In the genomic region with DNA sequence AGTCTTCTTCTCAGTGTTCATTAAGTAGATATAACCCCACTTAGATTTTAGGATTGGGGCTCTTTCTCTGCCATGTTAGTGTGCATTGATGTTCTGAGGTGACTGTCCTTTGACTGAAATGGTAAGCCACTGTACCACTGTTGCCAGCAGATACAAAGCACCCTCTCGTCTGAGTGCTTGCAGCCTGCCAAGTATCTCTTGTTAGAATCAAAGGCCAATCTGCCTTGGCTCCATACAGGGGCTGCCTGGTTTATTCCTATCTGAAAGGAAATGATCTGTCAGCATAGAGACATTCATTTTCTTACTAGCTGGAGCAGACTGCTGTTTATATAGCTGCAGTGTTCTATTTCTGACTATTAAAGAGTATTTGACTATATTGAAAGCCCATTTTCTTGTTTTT, we compare ENCODE assay signal across 23 mouse cellular contexts.
"Had no signal": no experiment of that assay in that cellular context is flagged by ENCODE, and none has a peak within 500 bp of the region (broad histone marks: within the 10 kb centered on the region; RNA-seq: fewer than 3 reads in every experiment).

No protein-coding gene starts in this region.

- H3K27me3 ChIP-seq: limb, embryonic 12.5 days; limb, embryonic 15.5 days; liver, embryonic 15.5 days; lung, embryonic 15.5 days; megakaryocyte, embryonic 14.5 days; midbrain, embryonic 13.5 days; neural tube, embryonic 12.5 days; neural tube, embryonic 15.5 days had no signal

- DNase-seq: kidney, adult 18-20 months; kidney, adult 9 months; kidney, postnatal 14 days; left cerebral cortex, postnatal 4 days; lung, adult 18-20 months; lung, postnatal 10 days; lung, postnatal 36 days; right cerebral cortex, adult 18-20 months; right cerebral cortex, postnatal 14 days; right cerebral cortex, postnatal 4 days; thymus, adult 2 months; thymus, postnatal 14 days; thymus, postnatal 4 days had no signal

- H3K4me3 ChIP-seq: limb, embryonic 12.5 days; limb, embryonic 15.5 days; liver, embryonic 15.5 days; lung, embryonic 15.5 days; megakaryocyte, embryonic 14.5 days; midbrain, embryonic 10.5 days; midbrain, embryonic 13.5 days; neural tube, embryonic 12.5 days; neural tube, embryonic 15.5 days had no signal

- H3K27ac ChIP-seq: limb, embryonic 12.5 days; limb, embryonic 15.5 days; liver, embryonic 15.5 days; lung, embryonic 15.5 days; midbrain, embryonic 10.5 days; midbrain, embryonic 13.5 days; neural tube, embryonic 12.5 days; neural tube, embryonic 15.5 days; stomach, postnatal 0 days had no signal

- H3K4me1 ChIP-seq: limb, embryonic 12.5 days; limb, embryonic 15.5 days; midbrain, embryonic 10.5 days; neural tube, embryonic 12.5 days; neural tube, embryonic 15.5 days had no signal

- H3K9ac ChIP-seq: limb, embryonic 12.5 days; limb, embryonic 15.5 days; liver, embryonic 15.5 days; lung, embryonic 15.5 days; midbrain, embryonic 13.5 days; neural tube, embryonic 12.5 days; neural tube, embryonic 15.5 days had no signal
